Mouse (Mus musculus) lung, embryonic 15.5 days (tissue): ENCODE results near the gene Rap1gap. TPM values are rescaled to one million over a fixed set of nuclear protein-coding genes. Genes with fewer than 3 reads are reported as not detected.

Experiments
- ATAC-seq: fragments of 200-750 bp; cut with Nextera tagmentation; 2 replicates; pipeline ENCODE4 v1.8.0; 2017; ENCODE audit warnings: moderate number of reproducible peaks, borderline replicate concordance; ENCODE audit not compliant: low FRiP score, low TSS enrichment; ENCODE audit errors: extremely low read depth
- H3K27ac ChIP-seq: fragments of 300-500 bp; sonication (generic); 2 replicates; pipeline ENCODE4 v1.5.1; 2015; ENCODE audit warnings: moderate library complexity, mild to moderate bottlenecking, inconsistent platforms
- H3K27me3 ChIP-seq: fragments of 300-500 bp; sonication (generic); 2 replicates; pipeline ENCODE4 v1.6.1; 2015; ENCODE audit warnings: inconsistent platforms
- H3K36me3 ChIP-seq: fragments of 300-500 bp; sonication (generic); 2 replicates; pipeline ENCODE4 v1.6.1; 2015; ENCODE audit warnings: inconsistent platforms
- H3K4me1 ChIP-seq: fragments of 300-500 bp; sonication (generic); 2 replicates; pipeline ENCODE4 v1.6.1; 2015; ENCODE audit warnings: inconsistent platforms
- H3K4me2 ChIP-seq: fragments of 300-500 bp; sonication (generic); 2 replicates; pipeline ENCODE4 v1.6.1; 2015; ENCODE audit warnings: inconsistent platforms, mild to moderate bottlenecking, moderate library complexity
- H3K4me3 ChIP-seq: fragments of 300-500 bp; sonication (generic); 2 replicates; pipeline ENCODE4 v1.5.1; 2015; ENCODE audit warnings: mild to moderate bottlenecking, inconsistent platforms
- H3K9ac ChIP-seq: fragments of 300-500 bp; sonication (generic); 2 replicates; pipeline ENCODE4 v1.6.1; 2015; ENCODE audit warnings: inconsistent platforms
- H3K9me3 ChIP-seq: fragments of 300-500 bp; sonication (generic); 2 replicates; pipeline ENCODE4 v1.6.1; 2016; ENCODE audit warnings: inconsistent platforms
- WGBS: fragments of 180-500 bp; shearing (Covaris S2); methylation state at CpG from one replicate; pipeline ENCODE4 v1.1.7; 2015; 5-methylcytosine and 5-hydroxymethylcytosine counted together
- polyA plus RNA-seq: library from polyadenylated mRNA; unstranded; fragments of >200 nt; fragmentation: Nextera tagmentation; extraction: Ambion mirVana; gene quantifications from 2 replicates; pipeline ENCODE4 v1.2.1, GENCODE M21; 2015

Gene Rap1gap
- polyA plus RNA-seq, 1 experiment from 2014 or later: 9.1 TPM

DNA sequence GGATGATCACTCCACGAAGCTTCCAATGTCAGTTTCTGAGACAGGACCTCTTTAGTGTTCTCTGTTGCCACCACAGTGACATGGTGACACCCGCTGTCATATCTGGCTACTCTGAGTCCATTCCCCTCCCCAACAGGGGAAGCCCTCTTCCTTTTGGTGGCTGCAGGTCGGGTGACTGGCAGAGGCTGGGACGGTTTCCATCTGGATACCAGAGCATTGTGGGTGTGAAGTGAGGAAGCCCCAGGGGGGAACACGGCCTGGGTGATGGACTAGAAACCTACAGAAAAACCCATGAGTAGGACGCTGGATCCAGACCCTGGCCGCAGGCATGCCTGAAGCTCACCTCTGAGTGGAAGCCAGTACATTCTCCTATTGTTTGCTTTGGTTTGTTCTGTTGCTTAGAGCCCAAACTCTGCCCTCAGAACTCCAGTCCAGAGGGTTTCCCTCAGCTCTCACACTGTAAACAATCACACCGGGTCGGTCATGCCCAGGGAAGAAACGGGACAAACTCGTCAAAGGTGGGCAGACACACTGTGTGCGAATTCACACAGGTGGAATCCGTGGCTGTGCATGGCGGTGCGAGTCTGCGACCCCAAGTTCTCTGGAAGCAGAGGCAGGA, 108.0 kb downstream of the Rap1gap start:
- ATAC-seq: no peak
- no peak overlapping the region for H3K27ac ChIP-seq
- no peak overlapping the region for H3K9ac ChIP-seq
- H3K9me3 ChIP-seq: no peaks in the 10 kb centered on the region
- no peak overlapping the region for H3K4me2 ChIP-seq
- H3K4me3 ChIP-seq: no peak overlapping the region
- WGBS: 62% methylated on average over 16 of the region's 16 CpGs
- H3K36me3 ChIP-seq: no peaks in the 10 kb centered on the region
- H3K27me3 ChIP-seq: no peaks in the 10 kb centered on the region
- H3K4me1 ChIP-seq: peaks cover 10% of the 10 kb centered on the region; the same call in 1 of the 2 replicates

DNA sequence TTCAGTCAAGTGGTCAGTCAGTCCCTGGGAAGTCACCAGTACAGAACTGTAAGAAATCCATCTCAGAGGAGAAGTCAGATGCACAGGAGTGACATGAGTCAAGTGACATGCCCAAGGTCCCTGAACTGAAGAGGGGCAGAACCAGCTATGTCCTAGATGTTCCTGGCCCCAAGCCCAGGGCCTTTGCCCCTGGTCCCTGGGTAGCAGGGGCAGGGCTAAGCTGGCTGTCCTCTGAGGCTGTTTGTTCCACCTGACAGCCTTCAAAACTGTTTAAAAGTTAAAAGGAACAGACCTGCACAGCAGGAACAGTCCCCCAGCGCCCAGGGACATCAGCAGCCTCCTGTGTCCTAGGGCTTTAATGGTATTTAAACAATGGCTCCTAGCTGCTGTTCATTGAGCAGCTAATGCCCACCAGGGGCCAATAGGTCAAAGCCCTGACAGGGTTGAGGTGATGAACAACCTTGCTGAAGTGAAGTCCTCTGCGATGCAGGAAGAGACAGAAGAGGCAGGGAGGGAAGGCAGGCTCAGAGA, 108.9 kb downstream of the Rap1gap start:
- no peak overlapping the region for H3K27ac ChIP-seq

DNA sequence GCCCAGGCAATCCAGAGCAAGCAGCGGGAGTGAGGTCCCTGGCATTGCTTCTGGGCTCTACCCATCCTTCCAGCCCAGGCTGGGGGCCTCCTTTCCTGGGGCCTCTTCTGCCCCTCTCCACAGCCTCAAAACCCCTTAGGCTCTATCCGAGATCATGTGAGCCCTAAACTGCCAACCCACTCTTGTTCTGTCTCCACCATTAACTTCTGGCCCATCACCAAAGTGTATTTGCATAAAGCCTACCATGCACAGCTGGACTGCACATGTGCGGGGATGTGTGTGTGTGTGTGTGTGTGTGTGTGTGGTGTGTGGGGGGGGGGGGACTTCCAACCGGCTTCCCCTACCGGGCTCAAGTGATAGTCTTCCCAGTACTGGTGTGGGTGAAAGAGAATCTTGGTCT, 109.5 kb downstream of the Rap1gap start:
- H3K27ac ChIP-seq: no peak overlapping the region
- 73% methylated on average over 5 of the region's 5 CpGs for WGBS
- no peak overlapping the region for H3K4me3 ChIP-seq
- no peaks in the 10 kb centered on the region for H3K36me3 ChIP-seq
- no peak overlapping the region for H3K9ac ChIP-seq
- H3K9me3 ChIP-seq: no peaks in the 10 kb centered on the region
- ATAC-seq: no peak
- H3K4me1 ChIP-seq: peaks cover 10% of the 10 kb centered on the region; the same call in 1 of the 2 replicates
- H3K27me3 ChIP-seq: no peaks in the 10 kb centered on the region
- H3K4me2 ChIP-seq: no peak overlapping the region

More for the DNA sequence above, 108.9 kb downstream of the Rap1gap start:
- no peaks in the 10 kb centered on the region for H3K9me3 ChIP-seq
- WGBS: 34% methylated on average over 2 of the region's 2 CpGs
- no peak overlapping the region for H3K4me2 ChIP-seq
- no peak overlapping the region for H3K9ac ChIP-seq
- no peaks in the 10 kb centered on the region for H3K36me3 ChIP-seq
- no peak for ATAC-seq
- no peak overlapping the region for H3K4me3 ChIP-seq
- H3K4me1 ChIP-seq: peaks cover 10% of the 10 kb centered on the region; the same call in 1 of the 2 replicates
- H3K27me3 ChIP-seq: no peaks in the 10 kb centered on the region

DNA sequence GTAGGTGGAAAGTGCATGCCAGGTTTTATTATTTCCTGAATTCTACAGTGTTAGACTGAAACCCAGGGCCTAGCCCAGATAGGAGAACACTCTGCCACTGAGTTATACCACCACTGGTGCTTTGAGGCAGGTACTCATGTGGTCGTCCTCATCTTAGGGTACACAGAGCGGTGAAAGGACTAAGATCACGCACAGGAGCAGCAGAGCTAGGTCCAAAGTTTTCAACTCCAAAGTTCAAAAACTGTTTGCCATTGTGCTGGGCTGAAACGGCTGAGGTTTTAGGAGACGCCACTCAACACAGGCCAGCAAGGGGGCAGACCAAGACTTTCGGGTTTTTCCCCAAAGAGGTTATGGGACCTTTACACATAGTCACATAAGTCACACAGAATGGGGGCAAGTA, 110.0 kb downstream of the Rap1gap start:
- Histone ChIP-seq H3K36me3 (no peaks in the 10 kb centered on the region), H3K27ac (no peak overlapping the region), H3K9me3 (no peaks in the 10 kb centered on the region), H3K4me1 (peaks cover 10% of the 10 kb centered on the region; the same call in 1 of the 2 replicates), H3K4me2 (no peak overlapping the region), H3K27me3 (no peaks in the 10 kb centered on the region), H3K9ac (no peak overlapping the region), H3K4me3 (no peak overlapping the region)
- ATAC-seq: no peak
- 79% methylated on average over 6 of the region's 6 CpGs for WGBS

DNA sequence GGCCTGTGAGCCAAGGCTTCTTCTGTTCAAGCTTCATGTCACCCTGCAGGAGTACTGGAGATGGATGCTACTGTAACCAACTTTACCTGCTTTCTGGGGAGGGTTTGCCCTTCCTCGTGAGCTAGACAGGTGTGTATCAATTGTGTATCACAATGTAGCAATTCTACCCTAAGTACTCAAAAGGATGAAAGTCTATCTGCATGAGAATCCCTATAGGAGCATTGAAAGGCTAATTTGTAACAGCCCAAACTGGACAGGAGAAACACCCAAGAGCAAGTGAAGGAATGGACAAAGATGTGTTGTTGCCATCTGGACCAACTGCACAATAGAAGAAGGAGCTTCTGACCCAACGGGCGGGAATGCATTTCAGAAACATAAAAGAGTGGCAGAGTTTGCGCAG, 113.3 kb downstream of the Rap1gap start:
- WGBS: 79% methylated on average over 4 of the region's 4 CpGs
- ATAC-seq: no peak
- no peak overlapping the region for H3K27ac ChIP-seq
- no peaks in the 10 kb centered on the region for H3K36me3 ChIP-seq
- H3K4me2 ChIP-seq: no peak overlapping the region
- no peaks in the 10 kb centered on the region for H3K9me3 ChIP-seq
- H3K27me3 ChIP-seq: no peaks in the 10 kb centered on the region
- peaks cover 3% of the 10 kb centered on the region; the same call in 1 of the 2 replicates for H3K4me1 ChIP-seq
- no peak overlapping the region for H3K4me3 ChIP-seq
- H3K9ac ChIP-seq: no peak overlapping the region

DNA sequence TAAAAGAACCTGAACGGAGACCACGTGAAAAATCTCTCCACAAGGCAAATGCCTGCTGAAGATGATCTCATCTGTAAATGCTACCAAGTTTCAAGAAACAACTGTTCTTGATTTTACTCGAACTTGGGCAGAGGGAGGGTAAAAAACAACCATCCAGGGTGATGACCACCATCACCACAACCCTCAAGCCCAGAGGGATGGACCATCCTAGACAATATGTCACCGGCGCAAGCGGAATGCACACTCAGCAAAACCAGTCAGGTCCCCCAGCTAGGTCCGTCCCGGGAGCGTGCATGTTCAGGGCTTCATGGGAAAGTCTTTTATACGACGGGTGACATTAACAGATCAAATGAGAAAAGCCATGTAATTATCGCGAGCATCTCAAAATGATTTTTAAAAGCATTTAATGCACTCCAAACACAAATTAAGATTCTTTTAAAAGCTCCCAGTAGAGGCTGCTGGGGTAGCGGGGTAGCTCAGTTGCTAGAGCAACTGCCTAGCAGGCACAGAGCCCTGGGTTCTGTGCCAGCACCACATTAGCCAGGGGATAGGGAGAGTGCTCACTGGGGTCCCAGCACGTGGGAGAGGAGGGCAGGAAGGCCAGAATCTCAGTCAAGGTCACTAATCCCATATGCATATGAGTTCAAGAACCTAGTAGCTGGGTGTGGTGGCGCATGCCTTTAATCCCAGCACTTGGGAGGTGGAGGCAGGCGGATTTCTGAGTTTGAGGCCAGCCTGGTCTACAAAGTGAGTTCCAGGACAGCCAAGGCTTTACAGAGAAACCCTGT, 114.1 kb downstream of the Rap1gap start:
- WGBS: 78% methylated on average over 17 of the region's 17 CpGs
- Histone ChIP-seq H3K27me3 (no peaks in the 10 kb centered on the region), H3K36me3 (no peaks in the 10 kb centered on the region), H3K4me3 (no peak overlapping the region), H3K4me2 (no peak overlapping the region), H3K9ac (no peak overlapping the region), H3K27ac (no peak overlapping the region), H3K9me3 (no peaks in the 10 kb centered on the region), H3K4me1 (peaks cover 2% of the 10 kb centered on the region)
- no peak for ATAC-seq

Other genes with a start within 250 kb of the Rap1gap start
- gene Cela3b, start 234.2 kb upstream of the Rap1gap start, polyA plus RNA-seq: 0.16 and 0.94 TPM in 2 replicates
- not detected in 2 replicates for gene 1700013G24Rik, start 211.4 kb upstream of the Rap1gap start, polyA plus RNA-seq
- gene Hspg2, start 196.0 kb upstream of the Rap1gap start, polyA plus RNA-seq: 32.0 and 32.1 TPM in 2 replicates
- gene Ldlrad2, start 90.2 kb upstream of the Rap1gap start, polyA plus RNA-seq: 0.41 TPM in 1 of 2 replicates, not detected in the other
- gene Usp48, start 71.0 kb upstream of the Rap1gap start, polyA plus RNA-seq: 65.8 and 66.6 TPM in 2 replicates
- gene Alpl, start 131.7 kb downstream of the Rap1gap start, polyA plus RNA-seq: 3.0 and 4.2 TPM in 2 replicates
- gene Ece1, start 197.5 kb downstream of the Rap1gap start, polyA plus RNA-seq: 31.1 and 48.4 TPM in 2 replicates